Mouse (Mus musculus): Measurements from ENCODE around the gene Pafah1b1.
A peak's percentile ranks its signal among the peaks of the same experiment; 100 is the strongest.

Pafah1b1 gene

DNA sequence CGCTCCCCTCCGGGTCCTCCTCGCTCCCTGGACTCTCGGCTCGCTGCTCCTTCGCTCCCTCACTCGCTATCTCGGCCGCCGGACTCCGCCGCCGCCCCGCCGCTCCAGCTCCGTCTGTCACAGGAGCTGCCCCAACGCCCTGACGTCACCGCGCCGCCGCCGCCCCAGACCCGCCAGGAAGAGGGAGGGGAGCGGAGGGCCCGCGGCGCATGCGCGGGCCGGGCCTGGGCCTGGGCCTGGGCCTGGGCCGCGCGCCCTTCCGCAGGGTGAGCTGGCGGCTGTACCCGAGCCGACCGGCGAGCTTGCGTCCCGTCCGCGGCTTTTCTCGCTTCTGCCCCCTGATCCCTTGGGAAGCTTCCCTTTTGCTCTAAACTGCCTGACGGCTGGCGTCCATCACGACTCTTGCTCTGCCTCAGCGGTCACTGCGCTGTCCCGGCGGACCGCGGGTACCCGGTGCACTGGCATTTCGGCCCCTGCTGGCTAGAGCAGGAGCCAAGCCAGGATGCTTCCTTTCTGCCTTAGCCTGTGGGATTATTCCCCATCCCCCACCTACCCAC, at the start of gene Pafah1b1:
Gene Pafah1b1, minus strand, starts transcription at position 436 of the 557 bp plus-strand sequence.
- peak; percentile 95 to 98 for DNase-seq (ENCODE audit: low spot score in 2 of 2)

DNA sequence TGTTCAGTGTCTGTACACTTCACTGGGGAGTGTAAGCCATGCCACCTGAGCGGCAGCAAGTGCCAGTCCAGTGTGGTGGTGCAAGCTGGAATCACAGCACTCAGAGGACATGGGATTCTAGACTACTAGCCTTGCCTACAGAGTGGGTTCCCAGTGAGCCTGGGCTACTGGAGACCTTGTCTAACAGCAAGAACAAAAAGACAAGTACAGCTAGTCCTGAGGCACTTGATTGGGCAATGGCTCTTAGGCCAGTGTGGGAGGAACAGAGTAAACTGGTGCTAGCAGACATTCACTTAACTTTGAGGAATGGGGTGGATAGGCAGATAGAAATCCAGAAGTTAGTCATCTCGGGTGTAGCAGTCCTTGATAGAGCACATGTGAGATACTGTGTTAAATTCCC, 47.9 kb upstream of the Pafah1b1 start:
- DNase-seq (ENCODE audit: low spot score in 2 of 2) = no peak

DNA sequence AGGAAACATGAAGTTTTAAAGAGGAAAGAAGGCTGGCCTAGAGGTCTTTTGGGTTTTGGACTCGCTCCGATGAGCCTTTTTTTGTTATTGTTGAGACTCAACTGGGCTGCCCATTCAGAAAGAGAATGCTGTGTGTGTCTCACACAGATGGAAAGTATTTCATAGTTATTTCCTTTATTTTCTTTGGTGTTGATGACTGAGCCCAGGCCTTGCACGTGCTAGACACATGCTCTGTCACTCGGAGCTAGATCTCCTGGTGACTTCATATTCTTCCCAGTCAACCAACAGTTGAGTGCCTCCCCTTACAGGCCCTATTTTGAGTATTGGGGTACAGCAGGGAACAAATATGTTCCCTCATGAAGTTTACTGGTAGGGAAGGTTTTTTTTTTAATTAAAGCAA, 47.2 kb upstream of the Pafah1b1 start:
- DNase-seq (ENCODE audit: low spot score in 2 of 2) = no peak

DNA sequence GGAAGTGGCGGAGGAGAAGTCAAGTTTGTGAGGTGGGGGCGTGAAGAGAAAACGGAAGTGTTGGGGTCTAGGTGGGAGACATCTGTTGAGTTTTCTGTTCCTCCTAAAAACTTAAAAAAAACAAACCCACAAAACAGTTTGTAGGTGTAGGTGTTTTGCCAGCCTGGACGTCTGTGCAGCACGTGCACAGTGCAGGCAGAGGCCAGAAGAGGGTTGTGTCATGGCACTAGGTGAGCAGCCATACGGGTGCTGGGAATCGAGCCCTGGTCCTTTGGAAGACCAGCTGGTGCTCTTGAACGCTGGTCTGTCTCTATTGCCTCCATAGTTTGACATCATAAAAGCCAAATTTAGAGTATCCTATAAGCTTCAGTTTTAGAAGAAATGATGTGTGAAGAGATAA, 46.8 kb upstream of the Pafah1b1 start:
- no peak for DNase-seq (ENCODE audit: low spot score in 2 of 2)

DNA sequence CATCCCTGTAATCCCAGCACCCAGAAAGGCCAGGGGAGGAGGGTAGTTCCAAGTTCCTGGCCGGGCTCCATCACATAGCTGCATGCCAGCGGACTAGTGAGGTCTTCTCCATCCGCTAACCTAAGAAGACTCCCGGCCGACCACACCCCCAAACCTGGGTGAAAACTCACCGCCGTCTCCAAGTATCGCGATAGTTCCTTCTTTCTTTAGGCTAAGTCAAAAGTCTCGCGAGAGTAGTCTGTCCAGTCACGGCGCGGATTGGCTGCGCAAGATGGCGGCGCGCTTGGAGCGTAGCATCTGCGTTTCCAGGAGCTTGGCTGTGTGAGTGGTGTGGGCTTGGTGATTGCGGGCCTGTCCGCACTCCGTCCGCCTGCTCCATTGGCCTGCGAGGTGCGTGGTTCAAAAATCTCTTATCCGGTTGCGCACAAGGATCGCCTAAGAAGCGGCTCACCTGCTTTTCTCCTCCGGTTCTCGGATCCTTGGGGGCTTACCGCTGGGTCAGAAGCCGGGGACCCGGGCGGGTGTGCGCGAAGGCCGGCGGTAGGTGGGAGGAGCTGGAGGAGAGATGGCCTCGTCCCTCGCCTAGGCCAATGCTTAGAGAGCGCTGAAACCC, 46.2 kb upstream of the Pafah1b1 start, which contains the start of gene Mettl16:
Gene Mettl16, plus strand, starts transcription at position 236 of the 613 bp plus-strand sequence.
- peak; percentile 95 for DNase-seq (ENCODE audit: low spot score in 2 of 2)

DNA sequence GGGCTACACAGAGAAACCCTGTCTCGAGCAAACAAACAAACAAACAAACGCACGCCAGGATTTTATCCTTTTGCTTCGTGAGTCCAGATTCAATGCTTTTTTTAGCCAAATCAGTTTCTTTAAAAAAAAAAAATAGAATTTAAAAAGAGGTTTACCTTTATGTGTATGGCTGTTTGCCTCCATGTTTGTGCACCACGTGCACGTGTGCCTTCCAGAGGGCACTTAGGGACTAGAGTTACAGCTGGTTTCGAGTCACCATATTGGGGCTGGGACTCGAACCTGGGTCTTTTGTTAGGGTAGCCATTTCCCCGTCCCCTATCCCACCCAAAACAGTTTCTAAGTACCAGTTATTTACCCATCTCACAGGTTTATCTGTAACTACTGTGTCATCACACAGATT, 45.6 kb upstream of the Pafah1b1 start:
- no peak for DNase-seq (ENCODE audit: low spot score in 2 of 2)

DNA sequence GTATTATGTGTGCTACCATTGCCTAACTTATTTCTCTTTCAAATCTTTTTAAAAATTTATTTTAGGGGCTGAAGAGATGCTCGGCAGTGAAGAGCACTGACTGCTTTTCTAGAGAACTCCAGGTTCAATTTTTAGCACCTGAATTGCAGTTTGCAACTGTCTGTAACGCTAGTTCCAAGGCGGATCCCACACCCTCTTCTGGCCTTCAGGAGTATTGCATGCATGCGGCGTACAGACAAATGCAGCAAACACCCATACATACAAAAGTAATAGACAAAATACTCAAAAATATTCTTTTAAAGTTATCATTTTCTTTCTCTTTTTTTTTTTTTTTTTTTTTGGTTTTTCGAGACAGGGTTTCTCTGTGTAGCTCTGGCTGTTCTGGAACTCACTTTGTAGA, 43.6 kb upstream of the Pafah1b1 start:
- DNase-seq (ENCODE audit: low spot score in 2 of 2) = no peak

DNA sequence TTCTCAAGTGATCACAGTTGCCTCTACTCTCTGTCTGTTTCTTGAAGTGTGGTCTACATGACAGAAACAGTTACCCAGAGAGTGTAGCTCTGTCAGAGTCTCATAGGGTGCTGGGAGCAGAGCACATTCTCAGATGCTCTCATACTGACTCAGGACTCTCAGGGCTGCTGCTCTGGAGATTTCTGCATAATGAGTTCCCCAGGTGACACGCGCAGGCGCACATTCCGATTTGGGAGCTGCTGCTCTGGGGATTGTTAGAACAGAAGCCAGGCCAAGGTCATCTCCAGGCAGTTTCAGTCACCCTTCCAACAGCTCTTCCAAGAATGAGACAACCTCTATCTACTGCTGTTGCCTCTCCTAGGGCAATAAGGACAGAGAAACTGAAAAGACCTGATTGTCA, 43.0 kb upstream of the Pafah1b1 start:
- peak; percentile 27 to 35 for DNase-seq (ENCODE audit: low spot score in 2 of 2)

DNA sequence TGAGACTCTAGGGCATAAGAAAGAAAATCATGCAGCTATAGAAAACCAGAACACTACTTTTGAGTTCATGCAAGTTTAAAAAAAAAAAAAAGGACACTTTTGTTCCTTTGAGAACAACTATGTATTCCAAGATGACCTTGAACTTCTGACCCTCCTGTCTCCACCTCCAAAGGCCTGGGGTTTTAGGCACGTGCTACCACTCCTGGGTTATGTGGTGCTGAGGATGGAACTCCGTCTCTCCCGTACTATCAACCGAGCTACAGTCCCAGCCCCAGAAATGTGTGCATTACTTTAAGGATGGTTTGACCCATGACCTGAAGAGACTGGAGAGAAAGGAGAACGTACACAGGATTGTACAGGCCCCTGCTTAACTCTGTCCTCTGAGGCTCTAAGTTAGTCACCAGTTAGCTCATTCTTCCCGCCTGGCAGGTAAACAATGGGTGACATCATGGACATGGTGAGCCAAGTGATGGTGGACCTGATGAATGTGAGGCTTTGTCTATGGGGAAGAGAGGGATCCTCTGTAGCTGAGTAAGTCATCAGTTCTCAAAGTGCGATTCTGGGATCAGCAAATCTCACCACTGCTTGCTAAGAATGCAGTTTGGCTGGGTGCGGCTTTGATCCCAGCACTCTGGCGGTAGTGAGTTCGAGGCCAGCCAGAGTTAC, 39.6 kb upstream of the Pafah1b1 start:
- no peak for DNase-seq (ENCODE audit: low spot score in 2 of 2)

DNA sequence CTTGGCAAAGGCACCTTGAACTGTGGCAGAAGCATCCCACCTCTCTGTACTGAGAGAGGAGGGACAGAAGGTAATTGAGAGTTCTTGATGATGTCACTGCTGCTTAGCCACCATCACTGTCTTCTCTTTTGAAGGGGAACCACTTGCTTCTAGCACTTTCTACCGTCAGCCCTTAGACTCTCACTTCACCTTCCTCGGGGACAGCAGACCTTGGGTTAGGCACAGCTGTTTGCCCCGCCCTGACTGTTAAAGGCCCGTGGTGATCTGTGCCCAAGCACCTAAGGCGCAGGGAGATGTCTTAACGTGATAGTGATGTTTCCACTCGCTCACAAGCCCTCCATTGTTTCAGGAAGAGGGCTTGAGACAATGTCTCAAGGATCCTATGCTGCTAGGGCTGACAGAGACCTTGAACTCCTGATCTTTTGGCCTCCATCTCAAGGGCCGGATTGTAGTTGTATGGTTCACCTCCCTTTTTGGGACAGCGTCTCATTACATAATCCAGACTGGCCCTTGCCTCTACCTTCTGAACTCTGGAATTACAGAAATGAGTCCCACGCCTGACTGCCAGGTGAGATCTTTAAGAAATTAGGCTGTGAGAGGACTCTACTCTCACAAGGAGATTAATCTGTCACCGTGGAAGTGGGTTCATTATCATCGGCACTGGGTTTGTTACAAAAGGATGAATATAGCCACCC, 36.7 kb upstream of the Pafah1b1 start:
- DNase-seq (ENCODE audit: low spot score in 2 of 2) = no peak

DNA sequence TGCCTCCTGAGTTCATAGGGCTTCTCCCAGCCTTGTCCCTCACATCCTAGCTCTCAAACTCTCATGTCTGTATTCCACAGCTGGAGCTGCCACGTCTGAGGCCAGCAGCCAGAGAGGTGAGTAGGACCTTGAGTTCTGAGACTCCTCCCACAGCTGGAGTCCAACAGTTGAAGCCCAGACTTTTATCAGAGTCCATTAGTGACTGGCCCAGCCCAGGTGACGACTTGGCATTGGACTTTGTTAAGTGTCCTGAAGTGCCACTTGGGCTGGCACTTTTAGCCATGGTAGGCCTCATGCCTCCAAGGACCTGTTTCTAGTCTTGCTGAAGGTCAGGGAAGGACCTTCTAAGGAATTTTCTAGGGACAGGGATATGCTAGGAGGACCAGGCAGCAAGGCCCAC, 32.2 kb upstream of the Pafah1b1 start:
- peak; percentile 63 to 64 for DNase-seq (ENCODE audit: low spot score in 2 of 2)

DNA sequence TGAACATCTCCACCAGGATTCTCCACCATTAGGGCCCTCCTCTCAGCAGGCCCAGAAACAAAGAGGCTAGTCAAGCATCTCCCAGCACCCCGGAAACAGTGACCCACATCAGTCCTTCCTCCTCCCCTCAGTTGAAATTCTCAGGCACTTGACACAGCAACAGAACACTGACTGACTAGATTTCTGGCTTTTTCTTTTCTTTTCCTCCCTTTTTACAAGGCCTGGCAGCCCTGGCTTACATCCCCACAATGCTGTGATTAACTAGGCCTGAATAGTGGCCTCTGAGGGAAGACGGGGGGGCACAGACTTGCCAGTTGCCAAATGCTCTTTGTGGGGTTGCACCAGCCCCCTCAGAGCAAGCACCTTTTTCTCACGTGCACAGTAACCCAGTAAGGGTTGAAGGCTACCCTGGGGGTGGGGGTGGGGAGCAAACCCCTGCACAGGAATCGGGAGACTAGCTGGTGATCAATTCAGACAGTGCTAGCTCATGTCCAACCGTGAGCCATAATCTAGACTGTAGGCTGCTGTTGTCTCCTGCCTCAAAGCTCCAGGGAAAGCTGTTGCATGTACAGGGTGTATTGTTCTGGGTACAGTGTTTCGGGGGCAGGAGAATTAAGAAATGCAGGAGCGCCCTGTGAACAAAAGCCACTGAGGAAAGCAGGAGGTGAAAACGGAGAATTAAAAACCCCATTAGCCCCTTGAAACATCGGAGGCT, 27.0 kb upstream of the Pafah1b1 start:
- no peak for DNase-seq (ENCODE audit: low spot score in 2 of 2)

DNA sequence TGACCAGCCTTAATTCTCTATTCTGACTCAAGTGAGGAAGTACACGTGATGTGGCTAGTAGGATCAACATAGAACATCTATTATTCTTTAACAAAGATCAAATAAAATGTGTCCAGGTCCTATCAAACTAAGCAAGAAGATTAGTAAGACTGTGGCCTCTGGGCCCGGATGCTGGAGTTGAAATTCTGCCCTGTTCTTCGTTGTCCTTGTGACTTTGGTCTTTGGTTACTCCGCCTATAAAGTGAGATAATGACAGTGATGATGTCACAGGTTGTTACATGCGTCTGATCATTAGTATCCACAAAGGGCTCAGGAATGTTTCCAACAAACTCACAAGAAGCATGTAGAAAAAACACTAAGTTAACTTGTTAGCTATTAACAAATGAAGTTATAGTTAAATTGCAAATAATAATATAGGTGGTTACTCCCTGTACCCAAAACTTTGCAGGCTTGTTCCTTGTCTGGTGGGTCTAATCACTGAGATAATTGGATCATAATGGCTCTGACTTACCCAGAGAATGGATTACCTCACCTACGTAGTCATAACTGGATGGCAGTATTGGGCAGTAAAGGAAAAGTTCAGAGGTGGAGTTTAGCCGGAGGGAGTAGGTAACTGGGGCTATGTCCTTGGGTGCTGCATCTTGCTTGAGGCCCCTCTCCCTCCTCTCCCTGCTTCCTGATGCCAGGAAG, 26.3 kb upstream of the Pafah1b1 start:
- DNase-seq (ENCODE audit: low spot score in 2 of 2) = no peak

DNA sequence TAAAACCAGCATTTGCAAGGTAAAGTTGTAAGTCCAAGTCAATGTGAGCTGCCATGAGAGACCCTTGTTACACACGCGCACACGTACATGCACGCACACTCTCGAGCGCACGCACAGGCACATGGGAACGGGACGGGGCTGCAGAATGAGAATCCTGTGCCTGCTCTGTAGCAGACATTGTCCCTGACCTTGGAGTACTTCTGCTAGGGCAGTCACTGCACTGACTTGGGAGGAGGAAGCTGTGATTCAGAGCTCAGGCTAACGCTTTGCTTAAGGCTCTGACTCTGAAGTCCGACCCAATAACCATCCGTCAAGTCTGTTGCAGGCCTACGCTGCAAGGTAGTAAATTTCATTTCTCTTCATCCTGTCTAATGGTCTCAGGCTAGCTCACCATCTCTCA, 24.8 kb upstream of the Pafah1b1 start:
- DNase-seq (ENCODE audit: low spot score in 2 of 2) = no peak

DNA sequence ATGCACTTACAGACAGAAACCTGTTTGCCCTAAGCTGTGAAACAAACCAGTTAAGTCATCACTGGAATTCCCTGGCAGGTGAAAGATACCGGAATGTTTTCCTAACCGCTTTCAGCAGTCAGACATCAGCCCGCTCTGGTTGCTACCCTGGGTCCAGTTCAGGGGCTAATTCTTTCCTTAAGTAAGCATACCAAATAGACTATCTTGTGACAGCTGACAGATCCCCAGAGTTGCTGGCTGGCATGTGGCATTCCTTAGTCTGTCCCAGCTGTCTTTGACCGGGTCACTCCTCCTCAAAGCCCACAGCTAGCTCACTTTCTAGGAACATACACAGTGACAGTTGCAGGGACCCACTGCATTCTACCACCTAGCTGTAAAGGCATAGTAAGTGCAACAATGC, 23.6 kb upstream of the Pafah1b1 start:
- peak; percentile 29 to 32 for DNase-seq (ENCODE audit: low spot score in 2 of 2)

DNA sequence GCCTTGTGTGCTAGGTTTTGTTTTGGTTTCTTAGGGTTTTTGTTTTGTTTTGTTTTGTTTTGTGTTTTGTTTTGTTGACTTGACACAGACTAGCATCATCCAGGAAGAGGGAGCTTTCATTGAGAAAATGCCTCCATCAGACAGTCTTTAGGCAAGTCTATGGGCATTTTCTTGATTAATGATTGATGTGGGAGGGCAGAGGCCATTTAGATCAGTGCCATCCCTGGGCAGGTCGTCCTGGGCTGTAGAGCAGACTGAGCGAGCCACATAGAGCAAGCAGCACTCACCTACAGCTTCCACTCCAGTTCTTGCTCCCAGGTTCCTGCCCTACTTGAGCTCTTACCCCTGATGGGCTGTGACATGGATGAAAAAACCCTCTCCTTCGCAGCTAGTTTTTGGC, 13.4 kb upstream of the Pafah1b1 start:
- no peak for DNase-seq (ENCODE audit: low spot score in 2 of 2)

DNA sequence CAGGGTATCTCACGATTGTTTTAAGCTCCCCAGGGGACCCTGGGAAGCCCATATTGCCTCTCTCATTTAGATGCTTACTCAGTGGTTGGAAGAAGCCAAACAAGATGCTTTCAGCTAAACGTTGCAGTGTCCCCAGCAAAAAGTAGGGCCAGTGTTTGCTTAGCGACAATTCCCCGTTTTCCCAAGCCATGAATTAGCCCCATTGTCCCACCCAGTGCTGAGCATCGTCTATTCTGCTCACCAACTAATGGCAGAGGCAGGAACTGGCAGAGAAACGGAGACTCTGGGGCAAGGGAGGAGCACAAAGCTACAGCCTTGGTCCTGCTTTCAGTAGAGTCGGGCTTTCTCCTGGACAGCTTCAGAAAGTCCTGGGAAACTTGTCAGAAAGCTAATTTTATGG, 10.4 kb upstream of the Pafah1b1 start:
- DNase-seq (ENCODE audit: low spot score in 2 of 2) = no peak

DNA sequence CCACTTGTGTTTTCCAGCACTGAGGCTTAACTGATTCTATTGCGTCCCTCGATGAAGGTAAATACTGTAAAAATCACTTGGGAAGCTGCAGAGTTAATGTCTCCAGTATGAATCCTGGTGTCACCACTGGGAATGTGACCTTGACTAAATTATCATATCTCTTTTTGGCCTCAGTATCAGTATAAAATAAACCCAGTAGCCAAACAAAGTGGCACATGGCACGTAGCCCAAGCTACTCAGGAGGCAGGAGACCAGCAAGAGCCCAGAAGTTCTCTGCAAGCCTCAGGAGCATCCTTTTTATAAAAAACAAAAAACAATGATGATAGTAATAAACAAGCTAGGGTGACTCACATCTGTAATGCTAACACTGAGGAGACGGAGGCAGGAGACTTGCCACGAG, 711 bp upstream of the Pafah1b1 start:
- peak; percentile 45 to 56 for DNase-seq (ENCODE audit: low spot score in 2 of 2)

DNA sequence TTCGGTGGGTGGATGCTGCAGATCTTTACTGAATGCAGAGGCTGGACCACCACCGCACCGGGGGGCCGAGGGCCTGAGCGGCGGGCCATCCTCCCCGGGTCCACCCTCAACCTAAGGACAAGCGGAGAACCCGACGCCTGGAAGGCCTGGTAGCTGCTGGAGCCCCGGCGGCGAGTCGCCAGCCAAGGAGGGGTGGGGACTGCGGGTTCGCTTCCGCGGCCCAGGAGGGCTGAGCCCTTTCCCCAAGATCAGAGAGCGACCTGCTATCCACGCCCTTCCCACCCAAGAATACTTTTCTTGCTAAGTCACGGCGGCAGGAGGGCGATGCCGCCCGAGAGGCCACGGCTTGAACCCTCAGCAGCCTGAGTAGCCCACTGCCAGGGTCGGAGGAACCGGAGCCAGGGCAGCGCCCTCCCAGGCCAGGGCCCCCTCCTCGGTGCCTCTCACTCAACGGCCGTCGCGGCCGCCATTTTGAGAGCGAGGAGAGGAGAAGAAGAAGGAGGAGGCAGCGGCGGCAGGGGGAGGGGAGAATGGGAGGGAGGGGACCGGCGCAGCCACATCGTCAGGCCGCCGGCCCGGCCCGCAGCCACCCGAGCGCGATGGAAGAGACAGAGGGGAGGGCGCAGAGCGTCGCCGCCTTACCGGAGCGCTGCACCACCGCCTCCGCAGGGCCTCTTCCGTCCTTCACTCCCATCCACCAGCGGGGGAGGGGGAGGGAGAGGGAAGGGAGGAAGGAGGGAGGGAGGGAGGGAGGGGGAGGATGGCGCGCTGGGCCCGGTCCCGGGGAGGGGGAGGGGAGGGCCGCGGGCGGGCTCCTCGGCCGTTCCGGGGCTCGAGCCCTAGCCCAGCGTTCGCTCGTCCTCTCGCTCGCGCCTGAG, 874 bp downstream of the Pafah1b1 start:
- peak; percentile 83 to 85 for DNase-seq (ENCODE audit: low spot score in 2 of 2)

DNA sequence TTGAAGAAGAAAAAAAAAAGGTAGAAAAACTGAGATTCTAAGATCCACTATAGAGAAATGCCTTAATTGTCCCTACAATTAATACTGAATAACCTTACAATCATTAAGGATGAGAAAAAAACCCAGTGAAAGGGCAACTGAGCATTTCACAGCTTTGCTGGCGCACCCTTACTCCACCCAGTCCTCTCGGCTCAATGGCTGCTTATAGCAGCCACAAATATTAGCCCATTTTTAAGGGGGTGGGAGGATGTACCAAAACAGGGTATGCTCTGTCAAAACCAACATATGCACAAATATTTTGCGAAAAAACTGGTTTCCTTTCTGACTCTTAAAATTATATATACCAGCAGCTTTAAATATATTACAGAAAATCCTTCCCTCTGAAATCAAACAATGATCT, 2.5 kb downstream of the Pafah1b1 start:
- DNase-seq (ENCODE audit: low spot score in 2 of 2) = no peak

DNA sequence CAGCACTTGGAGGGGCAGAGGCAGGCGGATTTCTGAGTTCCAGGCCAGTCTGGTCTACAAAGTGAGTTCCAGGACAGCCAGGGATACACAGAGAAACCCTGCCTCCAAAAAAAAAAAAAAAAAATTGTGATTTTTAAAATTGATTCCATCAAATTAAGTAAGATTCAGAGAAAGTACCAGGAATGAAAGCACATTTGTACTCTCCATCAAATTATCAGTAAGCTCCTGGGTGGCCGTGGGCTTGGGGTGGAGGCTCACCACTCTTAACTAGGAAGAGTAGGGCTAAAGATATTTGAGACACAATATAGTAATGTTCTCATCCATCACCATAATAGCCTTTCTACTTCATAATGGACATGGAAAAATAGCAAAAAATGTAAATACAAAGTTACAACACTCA, 3.3 kb downstream of the Pafah1b1 start:
- DNase-seq (ENCODE audit: low spot score in 2 of 2) = no peak
